Mouse (Mus musculus) ZHBTc4 (cell line): ENCODE results near the gene Atp6v1g2.

ENCODE experiments used
- DNase-seq: peaks from one replicate; pipeline ENCODE4 v3.0.0-alpha.2; 2011; ENCODE audit warnings: low read depth, low spot score

The Atp6v1g2 gene

GRCm38 (mm10) chr17:35254241-35255098 is 21.0 kb downstream of the Atp6v1g2 start:
- DNase-seq, result peak; percentile 83

GRCm38 (mm10) chr17:35255301-35255700 is 21.8 kb downstream of the Atp6v1g2 start:
- no peak for DNase-seq

- DNase-seq, result no peak
These were observed 22.2 kb downstream of the Atp6v1g2 start for GRCm38 (mm10) chr17:35255704-35256103.

GRCm38 (mm10) chr17:35257378-35257777 is 23.9 kb downstream of the Atp6v1g2 start:
- no peak for DNase-seq

- peak; percentile 96 for DNase-seq
These were observed 24.5 kb downstream of the Atp6v1g2 start for GRCm38 (mm10) chr17:35257824-35258491.

- no peak for DNase-seq
These were observed 25.3 kb downstream of the Atp6v1g2 start for GRCm38 (mm10) chr17:35258492-35259478.

- DNase-seq, result no peak
These were observed 26.2 kb downstream of the Atp6v1g2 start for GRCm38 (mm10) chr17:35259621-35260020.

GRCm38 (mm10) chr17:35261651-35262050 is 28.2 kb downstream of the Atp6v1g2 start:
- no peak for DNase-seq

GRCm38 (mm10) chr17:35262664-35263522 is 29.4 kb downstream of the Atp6v1g2 start, which contains the start of gene H2-D1:
Gene H2-D1, plus strand, starts transcription at chr17:35262730.
- DNase-seq, result peak; percentile 90

- DNase-seq, result no peak
These were observed 30.0 kb downstream of the Atp6v1g2 start for GRCm38 (mm10) chr17:35263523-35263883.

- no peak for DNase-seq
These were observed 34.1 kb downstream of the Atp6v1g2 start for GRCm38 (mm10) chr17:35267399-35268086.

GRCm38 (mm10) chr17:35269653-35270347 is 36.3 kb downstream of the Atp6v1g2 start:
- peak; percentile 83 for DNase-seq

GRCm38 (mm10) chr17:35272249-35272648 is 38.8 kb downstream of the Atp6v1g2 start:
- DNase-seq, result no peak

GRCm38 (mm10) chr17:35274770-35275169 is 41.3 kb downstream of the Atp6v1g2 start:
- DNase-seq, result peak; percentile 85

GRCm38 (mm10) chr17:35276304-35276864 is 42.9 kb downstream of the Atp6v1g2 start:
- peak; percentile 62 for DNase-seq

- DNase-seq, result no peak
These were observed 44.6 kb downstream of the Atp6v1g2 start for GRCm38 (mm10) chr17:35278049-35278448.

GRCm38 (mm10) chr17:35278957-35279688 is 45.7 kb downstream of the Atp6v1g2 start:
- no peak for DNase-seq

GRCm38 (mm10) chr17:35280276-35280675 is 46.8 kb downstream of the Atp6v1g2 start:
- peak; percentile 59 for DNase-seq
